In genomic region chr2:69393947-69394346, GRCm38 (mm10) we compare ENCODE assay signal across 26 mouse cellular contexts. TPM values are rescaled to one million over a fixed set of nuclear protein-coding genes. Genes with fewer than 3 reads are reported as not detected.
"Had no signal": no experiment of that assay in that cellular context is flagged by ENCODE, and none has a peak within 500 bp of the region (broad histone marks: within the 10 kb centered on the region; RNA-seq: fewer than 3 reads in every experiment).

No protein-coding gene starts in this region.

- ATAC-seq: intestine, embryonic 15.5 days; midbrain, embryonic 13.5 days; midbrain, embryonic 16.5 days had no signal

- H3K9me3 ChIP-seq: intestine, embryonic 15.5 days; kidney, embryonic 15.5 days; limb, embryonic 10.5 days; limb, embryonic 13.5 days; liver, embryonic 13.5 days; midbrain, embryonic 10.5 days; midbrain, embryonic 13.5 days had no signal

- H3K4me2 ChIP-seq: intestine, embryonic 15.5 days; kidney, embryonic 15.5 days; limb, embryonic 13.5 days; liver, embryonic 13.5 days; midbrain, embryonic 13.5 days had no signal

- H3K27ac ChIP-seq: intestine, embryonic 15.5 days; kidney, embryonic 15.5 days; left cerebral cortex, adult 2 months; limb, embryonic 10.5 days; limb, embryonic 13.5 days; liver, embryonic 13.5 days; midbrain, embryonic 10.5 days; midbrain, embryonic 13.5 days had no signal

- H3K4me3 ChIP-seq: intestine, embryonic 15.5 days; kidney, embryonic 15.5 days; left cerebral cortex, adult 2 months; limb, embryonic 10.5 days; limb, embryonic 13.5 days; liver, embryonic 13.5 days; megakaryocyte, embryonic 14.5 days; midbrain, embryonic 10.5 days; midbrain, embryonic 13.5 days had no signal

- H3K4me1 ChIP-seq: intestine, embryonic 15.5 days; kidney, embryonic 15.5 days; megakaryocyte, embryonic 14.5 days; midbrain, embryonic 10.5 days; midbrain, embryonic 13.5 days had no signal

- H3K27me3 ChIP-seq: intestine, embryonic 15.5 days; kidney, embryonic 15.5 days; limb, embryonic 13.5 days; liver, embryonic 13.5 days; midbrain, embryonic 13.5 days had no signal

- DNase-seq: kidney, adult 11 months; kidney, adult 8-10 months; kidney, postnatal 10 days; kidney, postnatal 36 days; layer of hippocampus, postnatal 36 days; liver, embryonic 13.5 days; lung, adult 2 months; right cerebral cortex, adult 18-20 months; right cerebral cortex, postnatal 25 days; thymus, adult 2 months; thymus, postnatal 25 days had no signal

- H3K9ac ChIP-seq: intestine, embryonic 15.5 days; kidney, embryonic 15.5 days; limb, embryonic 13.5 days; liver, embryonic 13.5 days; midbrain, embryonic 13.5 days had no signal

- H3K36me3 ChIP-seq: intestine, embryonic 15.5 days; kidney, embryonic 15.5 days; limb, embryonic 10.5 days; limb, embryonic 13.5 days; liver, embryonic 13.5 days; midbrain, embryonic 10.5 days; midbrain, embryonic 13.5 days had no signal

RNA-seq across cellular contexts. Expression of gene Dhrs9, which starts 13.7 kb away (rescaled TPM):
- total RNA-seq: layer of hippocampus, adult 8-10 months; layer of hippocampus, postnatal 10 days; layer of hippocampus, postnatal 36 days; left cerebral cortex, postnatal 14 days had no signal
- polyA plus RNA-seq: kidney, embryonic 15.5 days; limb, embryonic 10.5 days; limb, embryonic 13.5 days; midbrain, embryonic 10.5 days; midbrain, embryonic 13.5 days; midbrain, embryonic 16.5 days; neural tube, embryonic 11.5 days; neural tube, embryonic 14.5 days had no signal

RNA-seq across cellular contexts. Expression of gene Abcb11, which starts 51.5 kb away (rescaled TPM):
- total RNA-seq: layer of hippocampus, adult 8-10 months; layer of hippocampus, postnatal 36 days; left cerebral cortex, adult 2 months; left cerebral cortex, postnatal 14 days had no signal
- polyA plus RNA-seq: limb, embryonic 10.5 days; limb, embryonic 13.5 days; midbrain, embryonic 10.5 days; midbrain, embryonic 13.5 days; midbrain, embryonic 16.5 days; neural tube, embryonic 11.5 days; neural tube, embryonic 14.5 days; spleen, adult 2 months had no signal
